Comparison of ENCODE assay signal across 35 mouse cellular contexts in the genomic region with DNA sequence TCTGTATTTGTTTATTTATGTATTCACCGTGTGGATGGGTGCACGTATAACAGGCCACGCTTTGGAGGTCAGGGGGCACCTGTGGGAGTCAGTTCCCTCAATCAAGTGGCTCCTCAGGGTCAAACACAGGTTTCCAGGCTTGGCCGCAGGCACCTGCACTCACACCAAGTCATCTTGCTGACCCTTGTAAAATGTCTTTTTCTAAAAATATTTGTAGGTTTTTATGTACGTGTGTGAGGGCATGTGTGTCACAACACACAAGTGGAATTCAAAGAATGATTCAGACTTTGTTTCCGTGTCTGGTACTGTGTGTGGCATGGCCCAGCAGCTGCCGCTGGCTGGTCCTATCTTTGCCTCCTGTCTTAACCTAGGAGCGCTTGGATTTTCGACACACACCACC.
"Had no signal": no experiment of that assay in that cellular context is flagged by ENCODE, and none has a peak within 500 bp of the region (broad histone marks: within the 10 kb centered on the region; RNA-seq: fewer than 3 reads in every experiment).

No protein-coding gene starts in this region.

- H3K4me2 ChIP-seq: heart, embryonic 11.5 days; heart, embryonic 12.5 days; heart, embryonic 13.5 days; heart, embryonic 15.5 days; hindbrain, embryonic 12.5 days; hindbrain, embryonic 13.5 days; hindbrain, embryonic 14.5 days; hindbrain, embryonic 15.5 days; intestine, embryonic 15.5 days; kidney, embryonic 15.5 days had no signal

- H3K27me3 ChIP-seq: heart, embryonic 12.5 days; heart, embryonic 13.5 days; heart, embryonic 15.5 days; hindbrain, embryonic 12.5 days; hindbrain, embryonic 13.5 days; hindbrain, embryonic 15.5 days; intestine, embryonic 15.5 days; kidney, embryonic 15.5 days had no signal

- H3K9me3 ChIP-seq: heart, embryonic 10.5 days; heart, embryonic 12.5 days; heart, embryonic 13.5 days; heart, embryonic 15.5 days; hindbrain, embryonic 10.5 days; hindbrain, embryonic 12.5 days; hindbrain, embryonic 13.5 days; hindbrain, embryonic 15.5 days; intestine, embryonic 15.5 days; kidney, embryonic 15.5 days had no signal

- ATAC-seq: hindbrain, embryonic 16.5 days; hindbrain, postnatal 0 days; inflammation-experienced regulatory T-cells, adult 6 months; intestine, embryonic 15.5 days; intestine, embryonic 16.5 days had no signal

- DNase-seq: heart, postnatal 10 days; heart, postnatal 14 days; heart, postnatal 36 days; heart, postnatal 4 days; kidney, adult 11 months; kidney, adult 18-20 months; kidney, adult 2 months; kidney, adult 8-10 months; kidney, adult 9 months; kidney, postnatal 10 days; kidney, postnatal 14 days; kidney, postnatal 25 days; kidney, postnatal 36 days; kidney, postnatal 4 days; layer of hippocampus, adult 9-11 months; layer of hippocampus, postnatal 36 days had no signal

- H3K27ac ChIP-seq: heart, embryonic 10.5 days; heart, embryonic 13.5 days; heart, embryonic 15.5 days; hindbrain, embryonic 10.5 days; hindbrain, embryonic 12.5 days; hindbrain, embryonic 13.5 days; hindbrain, embryonic 14.5 days; hindbrain, embryonic 15.5 days; hindbrain, postnatal 0 days; intestine, embryonic 15.5 days; kidney, embryonic 15.5 days; kidney, postnatal 0 days; layer of hippocampus, adult 2 months; left cerebral cortex, adult 2 months had no signal

- H3K36me3 ChIP-seq: heart, embryonic 10.5 days; heart, embryonic 12.5 days; heart, embryonic 13.5 days; heart, embryonic 15.5 days; hindbrain, embryonic 10.5 days; hindbrain, embryonic 12.5 days; hindbrain, embryonic 13.5 days; hindbrain, embryonic 15.5 days; intestine, embryonic 15.5 days; kidney, embryonic 15.5 days had no signal

- H3K9ac ChIP-seq: heart, embryonic 12.5 days; heart, embryonic 13.5 days; heart, embryonic 15.5 days; hindbrain, embryonic 12.5 days; hindbrain, embryonic 13.5 days; hindbrain, embryonic 14.5 days; hindbrain, embryonic 15.5 days; intestine, embryonic 15.5 days; kidney, embryonic 15.5 days had no signal

- H3K4me3 ChIP-seq: heart, embryonic 10.5 days; heart, embryonic 12.5 days; heart, embryonic 13.5 days; heart, embryonic 15.5 days; hindbrain, embryonic 10.5 days; hindbrain, embryonic 12.5 days; hindbrain, embryonic 13.5 days; hindbrain, embryonic 15.5 days; intestine, embryonic 15.5 days; kidney, embryonic 15.5 days; layer of hippocampus, adult 2 months; left cerebral cortex, adult 2 months had no signal

- H3K4me1 ChIP-seq: heart, embryonic 13.5 days; heart, embryonic 15.5 days; hindbrain, embryonic 12.5 days; hindbrain, embryonic 13.5 days; hindbrain, embryonic 15.5 days; intestine, embryonic 15.5 days; kidney, embryonic 15.5 days had no signal
